Mouse (Mus musculus) gonadal fat pad, adult 2 months (tissue): ENCODE data around the gene 1700049E17Rik2. TPM values are rescaled to one million over a fixed set of nuclear protein-coding genes. Genes with fewer than 3 reads are reported as not detected.
"Not testable (repeated sequence)": the region's sequence is repeated elsewhere in the genome, so short reads cannot be mapped to it uniquely, and the experiment has no call there.

Source experiments
- DNase-seq: peaks from one replicate; pipeline ENCODE4 v3.0.0-alpha.2; 2012; ENCODE audit warnings: low read depth
- polyA plus RNA-seq: library from polyadenylated mRNA; depleted of rRNA; stranded (reverse); fragments of >200 nt; gene quantifications from 2 replicates; pipeline ENCODE4 v1.2.3, GENCODE M21; 2012; rRNA removed

The 1700049E17Rik2 gene
- polyA plus RNA-seq = not detected in 2 replicates

GRCm38 (mm10) chr14:41572911-41573310 lies at the start of gene 1700049E17Rik2:
Gene 1700049E17Rik2 (plus strand): TSS chr14:41573211.
- not testable (repeated sequence) for DNase-seq

GRCm38 (mm10) chr14:41524695-41525094 lies 48.3 kb upstream of the 1700049E17Rik2 start:
- DNase-seq = not testable (repeated sequence)

DNA sequence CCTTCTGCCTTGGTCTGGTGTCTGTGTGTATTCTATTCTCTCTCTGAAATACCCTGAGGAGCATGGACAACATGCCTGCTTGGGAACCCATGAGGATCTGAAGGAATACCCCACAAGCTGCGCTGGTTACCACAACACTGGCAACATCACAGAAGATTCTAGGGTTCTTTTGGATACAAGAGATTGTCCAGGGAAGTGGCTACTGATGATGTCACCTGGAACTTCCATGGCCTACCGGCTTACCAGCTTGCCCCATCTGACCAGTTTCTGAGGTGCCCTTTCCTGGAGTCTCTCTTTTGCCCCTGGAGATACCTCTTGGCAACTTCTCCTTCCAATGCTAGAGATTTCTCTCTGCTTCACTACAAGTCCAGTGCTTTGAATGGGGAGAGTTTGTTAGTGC lies 17.5 kb upstream of the 1700049E17Rik2 start, which contains the start of gene Gm7970:
Gene Gm7970 (minus strand): TSS at position 101 of the 400 bp plus-strand sequence.
- not testable (repeated sequence) for DNase-seq

- not testable (repeated sequence) for DNase-seq
Measured at GRCm38 (mm10) chr14:41586346-41586745, 13.3 kb downstream of the 1700049E17Rik2 start.

GRCm38 (mm10) chr14:41600935-41601334 lies 27.9 kb downstream of the 1700049E17Rik2 start:
- not testable (repeated sequence) for DNase-seq

DNA sequence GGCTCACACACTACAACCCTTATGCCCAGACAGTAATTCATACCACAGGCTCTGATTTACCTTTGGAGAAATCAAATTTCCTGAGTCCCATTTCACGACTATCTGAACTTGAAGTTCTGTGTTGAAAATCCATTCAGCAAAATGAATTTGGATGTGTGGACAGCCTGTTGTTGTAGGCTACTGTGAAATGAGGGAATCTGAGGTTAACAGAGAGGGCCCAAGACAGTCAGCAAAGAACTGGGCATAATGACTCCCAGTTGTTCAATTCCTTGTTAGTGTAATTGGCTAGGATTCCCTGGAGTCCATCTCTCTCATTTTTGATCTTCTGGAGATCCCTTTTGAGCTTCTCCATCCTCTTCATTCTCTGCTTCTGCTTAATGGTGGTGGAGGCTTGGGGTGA lies 37.7 kb downstream of the 1700049E17Rik2 start:
- DNase-seq = not testable (repeated sequence)

- DNase-seq = not testable (repeated sequence)
Measured at GRCm38 (mm10) chr14:41622535-41622934, 49.5 kb downstream of the 1700049E17Rik2 start.

DNA sequence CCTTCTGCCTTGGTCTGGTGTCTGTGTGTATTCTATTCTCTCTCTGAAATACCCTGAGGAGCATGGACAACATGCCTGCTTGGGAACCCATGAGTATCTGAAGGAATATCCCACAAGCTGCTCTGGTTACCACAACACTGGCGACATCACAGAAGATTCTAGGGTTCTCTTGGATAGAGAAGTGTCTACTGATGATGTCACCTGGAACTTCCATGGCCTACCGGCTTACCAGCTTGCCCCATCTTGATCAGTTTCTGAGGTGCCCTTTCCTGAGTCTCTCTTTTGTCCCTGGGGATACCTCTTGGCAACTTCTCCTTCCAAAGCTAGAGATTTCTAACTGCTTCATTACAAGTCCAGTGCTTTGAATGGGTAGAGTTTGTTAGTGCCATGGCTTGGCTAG lies 51.5 kb downstream of the 1700049E17Rik2 start, which contains the start of gene Gm3072:
Gene Gm3072 (minus strand): TSS at position 101 of the 400 bp plus-strand sequence.
- not testable (repeated sequence) for DNase-seq

DNA sequence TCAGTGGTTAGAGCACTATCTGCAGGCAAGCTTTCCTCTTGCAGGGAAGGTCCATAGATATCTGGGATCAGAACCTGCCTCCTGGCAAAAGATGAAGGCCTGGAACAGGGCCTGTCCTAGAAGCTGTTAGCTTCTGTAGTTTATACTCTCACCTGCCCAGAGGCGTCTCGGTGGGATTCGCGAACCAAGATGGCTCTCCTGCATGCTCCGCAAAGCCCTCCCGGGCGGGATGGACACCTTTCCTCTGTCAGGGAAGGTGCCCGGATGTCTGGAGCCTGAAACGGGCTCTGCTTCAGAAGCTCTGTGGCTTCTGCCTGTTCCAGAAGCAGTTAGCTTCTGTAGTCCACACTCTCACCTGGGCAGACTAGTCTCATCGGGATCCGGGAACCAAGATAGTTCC lies 57.1 kb downstream of the 1700049E17Rik2 start:
- not testable (repeated sequence) for DNase-seq

Other genes starting within 250 kb of the 1700049E17Rik2 start
- not detected in 2 replicates for gene Gm5798, start 224.6 kb upstream of the 1700049E17Rik2 start, polyA plus RNA-seq
- gene Gm7945, start 186.8 kb upstream of the 1700049E17Rik2 start, polyA plus RNA-seq = not detected in 2 replicates
- not detected in 2 replicates for gene Gm6482, start 164.9 kb upstream of the 1700049E17Rik2 start, polyA plus RNA-seq
- not detected in 2 replicates for gene Gm7954, start 119.7 kb upstream of the 1700049E17Rik2 start, polyA plus RNA-seq
- not detected in 2 replicates for gene Gm3486, start 83.7 kb upstream of the 1700049E17Rik2 start, polyA plus RNA-seq
- gene Gm7970, start 17.6 kb upstream of the 1700049E17Rik2 start, polyA plus RNA-seq = not detected in 2 replicates
- gene Gm3072, start 51.4 kb downstream of the 1700049E17Rik2 start, polyA plus RNA-seq = not detected in 2 replicates
- gene Gm3676, start 73.3 kb downstream of the 1700049E17Rik2 start, polyA plus RNA-seq = not detected in 2 replicates
- not detected in 2 replicates for gene Gm8068, start 128.7 kb downstream of the 1700049E17Rik2 start, polyA plus RNA-seq
- gene Gm7929, start 177.4 kb downstream of the 1700049E17Rik2 start, polyA plus RNA-seq = not detected in 2 replicates
- not detected in 2 replicates for gene Gm47189, start 199.2 kb downstream of the 1700049E17Rik2 start, polyA plus RNA-seq